Mouse (Mus musculus) lung, adult 2 months (tissue): ENCODE data around the gene Pes1.

Experiments
- CTCF ChIP-seq: fragments of 200-500 bp; IDR thresholded peaks from 2 replicates; pipeline ENCODE4 v1.5.1; 2011; ENCODE audit warnings: mild to moderate bottlenecking, low read length, control low read depth; ENCODE audit not compliant: insufficient read depth
- POLR2A ChIP-seq: fragments of 200-500 bp; IDR thresholded peaks from 2 replicates; pipeline ENCODE4 v1.6.1; 2011; ENCODE audit warnings: low read depth, mild to moderate bottlenecking, control low read depth, low read length, borderline replicate concordance; ENCODE audit errors: extremely low read depth

GRCm38 (mm10) chr11:3935135-3935534 is 28.6 kb upstream of the Pes1 start:
- TF ChIP-seq POLR2A = no peak
- TF ChIP-seq CTCF = no peak
